Mouse (Mus musculus) heart, postnatal 25 days (tissue): ENCODE results near the gene Mgmt. TPM values are rescaled to one million over a fixed set of nuclear protein-coding genes. Genes with fewer than 3 reads are reported as not detected.

Source experiments
- DNase-seq: peaks from one replicate; pipeline ENCODE4 v3.0.0; 2022; ENCODE audit warnings: low spot score
- intact Hi-C: fragments of 180-260 bp; cut with DNase I; formaldehyde crosslinking; loops from one replicate; pipeline ENCODE4 v1.15.1; 2025
- total RNA-seq, 2 experiments: library from RNA; stranded (reverse); gene quantifications; 2 replicates each; pipeline ENCODE4 v1.2.3; 2021

The Mgmt gene
- total RNA-seq: 1 to 10 TPM; 3.1 to 3.2 TPM

DNA sequence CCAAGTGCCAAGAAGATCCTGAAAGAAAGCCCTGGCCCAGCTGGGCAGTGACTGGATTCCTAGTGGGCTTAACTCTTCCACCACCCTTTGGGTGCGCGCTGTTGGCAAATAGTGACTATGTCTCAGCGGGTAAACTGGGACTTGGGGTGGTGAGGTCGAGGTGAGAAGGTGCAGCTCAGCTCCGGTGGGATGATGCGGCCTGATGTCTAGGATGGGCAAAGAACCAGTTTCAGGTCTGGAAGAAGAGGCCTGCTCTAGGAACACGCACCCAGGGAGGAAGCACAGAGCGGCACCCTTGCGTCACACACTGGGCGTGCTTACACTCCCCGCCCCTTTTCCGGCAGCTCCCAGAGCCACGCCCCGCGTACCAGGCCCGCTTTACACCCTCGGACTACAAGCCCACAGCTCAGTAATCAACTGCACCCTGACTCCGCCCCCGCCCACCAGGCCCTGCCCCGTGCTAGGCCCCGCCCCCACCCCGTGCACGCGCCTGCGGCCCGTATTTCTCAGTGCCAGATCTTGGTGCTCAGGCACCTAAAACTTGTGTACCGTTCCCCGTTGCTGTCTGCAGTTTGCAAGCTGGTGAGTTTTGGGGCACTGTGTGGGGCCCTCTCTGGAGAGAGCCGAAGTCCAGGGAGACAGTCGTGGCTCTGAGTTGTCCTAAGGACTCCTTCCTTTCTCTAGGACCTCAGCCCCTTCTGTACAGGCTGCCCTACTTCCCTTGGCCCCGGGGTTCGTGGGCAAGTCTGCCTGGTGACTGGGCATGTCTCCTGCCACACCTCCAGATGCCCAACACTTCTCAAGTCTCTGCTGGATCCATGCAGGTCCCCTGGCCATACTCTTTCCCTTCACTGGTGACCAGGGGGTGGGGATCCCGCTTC, at the start of gene Mgmt:
Gene Mgmt, plus strand, starts transcription at position 509 of the 881 bp plus-strand sequence.
- peak; percentile 92 for DNase-seq
- intact Hi-C loops: no loop called here

DNA sequence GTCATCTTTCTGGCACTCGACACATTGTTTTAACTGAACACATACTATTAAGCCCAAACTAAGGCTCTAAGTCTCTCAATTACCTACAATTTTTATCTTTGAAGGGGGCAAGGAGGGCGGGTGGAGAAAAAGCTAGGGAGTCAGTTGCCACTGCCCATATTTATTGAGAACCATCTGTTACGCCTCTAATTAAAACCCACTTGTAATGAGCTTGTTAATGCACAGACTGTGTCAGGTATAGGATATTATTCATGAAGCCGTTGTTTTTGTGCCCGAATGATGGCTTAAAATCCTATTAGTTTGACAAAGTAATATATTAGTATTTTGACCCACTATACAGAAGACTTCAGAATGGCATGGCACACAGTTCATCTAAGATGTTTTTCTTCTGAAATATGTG, 49.6 kb upstream of the Mgmt start:
- no peak for DNase-seq
- intact Hi-C loops: loop anchor here (5.0 kb wide), 1 partner anchor 472 kb away; no protein-coding TSS in a partner anchor

- no peak for DNase-seq
- intact Hi-C loops: loop anchor here (5.0 kb wide), 1 partner anchor 472 kb away; no protein-coding TSS in a partner anchor
Measured at GRCm38 (mm10) chr7:136845321-136845720, 49.1 kb upstream of the Mgmt start.

GRCm38 (mm10) chr7:136846086-136846620, 48.3 kb upstream of the Mgmt start:
- no peak for DNase-seq
- intact Hi-C loops: loop anchor here (5.0 kb wide), 1 partner anchor 471 kb away; no protein-coding TSS in a partner anchor

DNA sequence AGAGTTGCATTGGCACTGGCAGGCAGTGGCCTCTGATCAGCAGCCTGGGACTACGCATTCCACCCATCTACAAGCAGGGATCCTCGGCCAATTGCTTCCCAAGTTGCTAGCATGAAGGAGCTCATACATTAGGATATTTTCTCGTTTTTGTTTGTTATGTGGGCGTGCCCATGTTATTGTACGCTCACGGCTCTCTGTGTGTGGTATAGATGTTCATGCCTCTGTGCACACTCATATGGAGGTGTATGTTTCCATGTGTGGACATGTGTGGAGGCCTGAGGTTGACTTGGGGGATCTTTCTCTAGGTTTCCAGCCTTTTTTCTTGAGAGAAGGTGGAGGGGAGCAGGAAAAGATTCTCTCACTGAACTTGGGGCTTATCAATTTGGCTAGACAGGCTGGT, 46.8 kb upstream of the Mgmt start:
- intact Hi-C loops: loop anchor here (5.0 kb wide), 1 partner anchor 470 kb away; no protein-coding TSS in a partner anchor
- DNase-seq: no peak

DNA sequence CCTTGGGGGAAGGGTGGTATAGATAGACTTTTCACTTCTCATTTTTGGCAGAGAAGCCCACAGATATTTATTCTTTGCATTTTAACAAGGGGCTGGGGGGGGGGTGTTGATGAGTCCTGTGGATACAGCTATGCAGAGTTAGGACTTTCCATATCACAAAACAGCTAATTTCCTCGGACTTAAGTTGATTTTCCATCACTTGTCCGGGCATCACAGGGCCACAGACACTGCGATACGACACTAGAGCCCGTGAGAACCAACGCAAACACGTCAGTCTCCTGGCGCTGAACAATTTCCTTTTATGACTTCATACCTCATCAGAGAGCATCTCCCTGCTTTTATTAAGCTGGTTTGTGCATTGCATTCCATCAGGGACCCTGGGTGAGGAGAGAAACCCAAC, 45.7 kb upstream of the Mgmt start:
- intact Hi-C loops: loop anchor here (5.0 kb wide), 1 partner anchor 469 kb away; no protein-coding TSS in a partner anchor
- DNase-seq: no peak

DNA sequence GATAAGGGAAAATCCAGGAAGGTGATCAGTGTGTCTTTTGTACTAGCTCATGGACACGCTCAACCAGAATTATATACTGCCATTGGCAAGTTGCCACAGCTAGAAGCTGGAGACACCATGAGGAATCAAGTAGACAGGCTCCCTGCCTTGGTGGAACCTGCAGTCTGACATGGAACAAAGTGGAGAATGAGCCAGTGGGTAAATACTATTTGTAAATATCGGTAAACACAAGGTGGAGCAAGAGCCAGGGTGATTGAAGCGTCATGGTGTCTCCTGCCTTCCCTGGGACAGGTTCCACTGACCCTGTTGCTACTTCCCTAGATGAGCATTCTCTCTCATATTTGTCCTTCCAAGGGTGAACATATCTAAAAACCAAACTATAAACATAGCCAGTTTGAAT, 44.6 kb upstream of the Mgmt start:
- no peak for DNase-seq
- intact Hi-C loops: loop anchor here (5.0 kb wide), 1 partner anchor 467 kb away; no protein-coding TSS in a partner anchor

DNA sequence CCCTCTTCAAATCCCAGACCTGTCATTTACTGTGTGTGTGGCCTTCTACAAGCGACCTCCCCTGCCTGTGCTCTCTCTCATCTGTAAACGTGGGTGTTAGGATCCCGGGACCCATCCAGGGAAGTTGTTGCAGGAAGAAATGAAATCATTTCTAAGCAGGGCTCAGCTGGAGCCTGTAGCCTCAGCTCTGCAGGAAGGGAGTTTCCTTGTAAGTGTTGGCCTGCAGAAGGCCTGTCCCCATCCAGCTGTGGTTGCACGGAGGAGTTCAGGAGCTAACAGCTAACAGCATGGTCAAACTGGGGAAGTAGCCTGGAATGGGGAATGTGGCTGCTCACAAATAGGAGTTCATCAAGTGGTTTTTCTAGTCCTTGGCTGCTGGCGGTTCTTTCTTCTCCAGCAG, 44.1 kb upstream of the Mgmt start:
- DNase-seq: peak; percentile 39
- intact Hi-C loops: no loop called here

GRCm38 (mm10) chr7:136851946-136852345, 42.5 kb upstream of the Mgmt start:
- intact Hi-C loops: no loop called here
- DNase-seq: no peak

- peak; percentile 31 for DNase-seq
- intact Hi-C loops: no loop called here
Measured at GRCm38 (mm10) chr7:136852721-136853120, 41.7 kb upstream of the Mgmt start.

- intact Hi-C loops: no loop called here
- DNase-seq: no peak
Measured at GRCm38 (mm10) chr7:136864677-136865463, 29.5 kb upstream of the Mgmt start.

DNA sequence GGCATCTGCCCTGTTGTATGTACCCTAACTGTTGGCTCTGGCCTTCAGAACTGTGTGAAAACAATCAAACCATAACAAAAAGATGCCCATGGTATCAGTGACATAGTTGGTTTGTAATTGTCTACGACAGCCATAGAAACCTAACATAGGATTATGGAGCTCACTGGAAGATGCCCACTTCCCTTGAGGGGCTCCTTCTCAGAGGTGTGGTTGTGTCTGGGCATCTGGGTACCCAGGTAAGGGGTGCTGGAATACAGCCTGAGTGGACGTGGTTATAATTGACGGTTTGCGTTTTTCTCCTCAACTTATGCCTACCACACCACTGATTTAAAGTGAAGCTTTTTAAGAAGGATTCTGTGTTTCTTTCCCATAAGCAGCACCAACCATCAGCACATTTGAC, 28.5 kb upstream of the Mgmt start:
- intact Hi-C loops: no loop called here
- no peak for DNase-seq

DNA sequence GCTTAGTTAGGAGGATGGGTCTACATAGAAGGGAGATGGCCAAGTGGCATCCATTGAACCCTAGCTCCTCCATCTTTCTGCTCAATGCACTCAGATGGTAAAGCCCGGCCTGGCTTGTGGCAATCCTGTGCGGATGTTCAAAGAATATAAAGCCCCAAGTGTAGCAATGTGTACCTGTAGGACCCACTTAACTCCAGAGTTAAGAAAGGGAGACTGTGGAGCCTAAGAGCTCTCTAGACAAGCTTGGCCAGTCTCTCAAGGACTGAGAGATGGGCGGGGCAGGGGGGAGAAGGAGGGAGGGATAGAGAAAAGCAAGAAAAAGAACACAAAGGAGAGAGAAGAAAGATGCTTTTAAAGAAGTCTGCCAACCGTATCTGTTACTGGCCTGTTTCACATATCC, 27.9 kb upstream of the Mgmt start:
- DNase-seq: no peak
- intact Hi-C loops: no loop called here

DNA sequence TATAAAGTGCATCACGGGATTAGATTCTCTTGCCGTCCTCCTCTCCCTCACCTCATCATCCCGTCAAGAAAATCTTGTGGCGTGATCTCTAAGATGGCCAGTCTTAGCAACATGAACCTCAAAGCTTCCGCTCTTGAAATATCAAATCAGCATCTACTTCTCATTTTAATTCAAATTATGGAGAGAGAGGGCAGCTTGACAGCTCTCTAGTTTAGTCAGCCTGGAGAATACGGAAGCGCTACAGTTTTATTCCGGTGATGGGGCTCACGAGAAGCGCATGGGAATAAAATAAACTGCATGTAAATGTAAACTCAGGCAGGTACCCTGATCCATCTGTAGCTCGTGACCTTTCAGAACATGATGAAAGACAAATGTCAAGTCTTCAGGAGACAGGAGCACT, 22.9 kb upstream of the Mgmt start:
- intact Hi-C loops: no loop called here
- DNase-seq: no peak

GRCm38 (mm10) chr7:136872059-136872458, 22.4 kb upstream of the Mgmt start:
- intact Hi-C loops: no loop called here
- DNase-seq: no peak

DNA sequence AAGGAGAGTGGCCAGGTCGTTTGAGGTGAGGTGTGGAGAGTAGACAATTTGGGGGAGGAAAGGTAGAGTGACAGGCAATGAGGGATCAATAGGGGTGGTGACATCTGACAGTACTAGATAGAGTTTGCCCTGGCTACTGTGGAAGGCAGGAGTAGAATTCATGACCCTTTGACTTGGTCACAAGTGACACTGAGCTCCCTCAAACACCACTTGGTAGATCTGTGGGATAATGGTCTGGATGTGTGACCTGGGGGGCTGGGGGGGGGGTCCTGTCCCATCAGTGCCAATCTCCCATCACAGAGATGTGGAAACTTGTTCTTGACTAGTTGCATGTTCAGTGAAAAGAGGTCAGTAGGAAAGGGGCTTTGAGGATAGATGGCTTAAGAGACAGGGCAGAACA, 20.0 kb upstream of the Mgmt start:
- intact Hi-C loops: no loop called here

GRCm38 (mm10) chr7:136880386-136880785, 14.0 kb upstream of the Mgmt start:
- no peak for DNase-seq
- intact Hi-C loops: no loop called here

More for the DNA sequence above, 20.0 kb upstream of the Mgmt start:
- DNase-seq: no peak

GRCm38 (mm10) chr7:136888161-136888560, 6.3 kb upstream of the Mgmt start:
- intact Hi-C loops: no loop called here
- DNase-seq: no peak

DNA sequence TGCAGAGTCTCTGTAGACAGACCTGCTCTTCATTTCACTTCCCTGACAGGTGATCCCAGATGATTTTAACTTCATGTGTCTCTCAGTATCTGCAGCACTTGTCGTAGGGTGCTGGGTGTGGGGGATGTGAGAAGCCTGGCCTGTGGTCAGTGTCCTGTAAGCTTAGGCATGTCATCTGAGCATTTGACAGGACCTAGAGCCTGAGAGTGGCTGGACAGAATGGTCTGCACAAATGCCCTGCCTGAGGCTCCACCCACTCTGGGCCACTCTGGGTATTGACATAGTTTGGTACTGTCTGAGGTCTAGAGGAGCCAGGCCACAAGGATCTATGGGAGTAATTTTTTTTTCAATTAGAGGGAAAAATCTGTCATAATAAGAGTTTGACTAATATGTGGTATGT, 942 bp downstream of the Mgmt start:
- no peak for DNase-seq
- intact Hi-C loops: no loop called here

DNA sequence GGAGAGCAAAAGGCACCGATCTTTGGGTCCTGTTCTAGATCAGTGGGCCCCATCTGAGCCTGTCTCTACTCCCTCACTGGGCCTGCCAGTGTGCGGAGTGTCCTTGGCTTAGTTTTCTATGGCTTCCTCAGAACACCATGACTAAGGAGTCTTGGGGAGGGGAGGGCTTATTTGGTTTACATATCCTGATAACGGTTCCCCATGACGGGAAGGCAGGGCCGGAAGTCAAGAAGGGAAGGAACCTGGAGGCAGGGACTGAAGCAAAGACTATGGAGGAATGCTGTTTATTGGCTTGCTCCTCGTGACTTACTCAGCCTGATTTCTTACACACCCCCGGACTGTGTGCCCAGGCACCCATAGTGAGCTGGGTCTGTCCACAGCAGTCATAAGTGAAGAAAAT, 1.4 kb downstream of the Mgmt start:
- intact Hi-C loops: no loop called here
- DNase-seq: no peak
